Mouse (Mus musculus): ENCODE measurements at regions not wholly inside any gene's neighbourhood (a gene's known extent, or its start where the extent isn't known, plus 50 kb on each side); places are given as distances from the start of the nearest gene placed in this dataset.

DNA sequence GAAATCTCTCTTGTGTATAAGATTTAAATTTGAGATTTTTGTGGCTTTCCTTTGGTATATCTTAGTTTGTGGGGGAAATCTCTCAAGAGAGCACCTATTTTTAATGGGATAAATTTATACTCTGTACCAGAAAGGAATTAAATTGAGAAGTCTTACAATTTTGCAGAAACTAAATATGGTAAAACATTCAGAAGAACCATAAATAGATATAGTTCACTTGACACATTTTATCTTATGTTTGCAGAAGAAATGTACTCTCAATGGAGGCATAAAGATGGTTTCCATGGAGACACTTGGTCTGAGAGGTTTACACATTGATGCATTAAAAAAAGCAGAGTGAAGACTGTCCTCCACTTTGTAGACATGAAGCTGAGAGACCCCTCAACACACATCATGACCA lies 86.9 kb downstream of the Ndufa10 start:
- no peak for DNase-seq (ENCODE audit: low spot score)

DNA sequence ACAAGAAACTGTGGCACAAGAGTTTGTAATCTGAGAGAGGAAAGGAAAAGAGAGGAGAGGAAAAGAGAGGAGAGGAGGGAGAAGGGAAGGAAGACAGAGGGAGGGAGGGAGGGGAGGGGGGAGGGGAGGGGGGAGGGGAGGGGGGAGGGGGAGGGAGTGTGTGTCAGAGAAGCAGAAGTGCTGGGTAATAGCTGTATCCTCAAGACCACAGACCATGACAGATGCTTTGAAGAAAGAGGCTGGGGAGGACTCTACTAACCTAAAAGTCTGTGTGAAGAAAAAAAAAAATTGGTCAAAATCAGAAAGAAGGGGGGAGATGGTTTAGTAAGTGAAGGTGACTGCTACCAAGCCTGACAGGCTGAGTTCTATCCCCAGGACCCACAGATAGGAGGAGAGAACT lies 88.7 kb downstream of the Ndufa10 start:
- DNase-seq (ENCODE audit: low spot score): no peak

- no peak for DNase-seq (ENCODE audit: low spot score)
Observed at GRCm38 (mm10) chr1:92383749-92384148, 89.9 kb downstream of the Ndufa10 start.

DNA sequence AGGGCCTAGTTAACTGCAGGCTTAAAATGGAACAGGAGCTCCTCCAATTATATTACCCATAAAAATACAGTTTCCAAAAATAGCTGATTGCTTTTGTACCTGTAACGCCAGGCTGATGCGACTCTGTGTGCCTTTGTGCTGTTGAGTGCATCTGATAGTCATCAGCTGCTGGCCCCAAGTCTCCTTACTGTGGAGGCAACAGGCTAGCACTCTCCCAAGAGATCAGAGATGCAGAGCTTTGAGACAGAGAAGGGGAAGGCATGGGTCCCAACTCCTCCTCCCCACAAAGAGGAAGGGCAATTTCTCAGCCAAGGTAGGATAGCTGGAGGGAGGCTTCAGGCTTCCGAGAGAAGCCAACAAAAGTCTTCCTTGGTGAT lies 94.2 kb downstream of the Ndufa10 start:
- DNase-seq (ENCODE audit: low spot score): no peak

DNA sequence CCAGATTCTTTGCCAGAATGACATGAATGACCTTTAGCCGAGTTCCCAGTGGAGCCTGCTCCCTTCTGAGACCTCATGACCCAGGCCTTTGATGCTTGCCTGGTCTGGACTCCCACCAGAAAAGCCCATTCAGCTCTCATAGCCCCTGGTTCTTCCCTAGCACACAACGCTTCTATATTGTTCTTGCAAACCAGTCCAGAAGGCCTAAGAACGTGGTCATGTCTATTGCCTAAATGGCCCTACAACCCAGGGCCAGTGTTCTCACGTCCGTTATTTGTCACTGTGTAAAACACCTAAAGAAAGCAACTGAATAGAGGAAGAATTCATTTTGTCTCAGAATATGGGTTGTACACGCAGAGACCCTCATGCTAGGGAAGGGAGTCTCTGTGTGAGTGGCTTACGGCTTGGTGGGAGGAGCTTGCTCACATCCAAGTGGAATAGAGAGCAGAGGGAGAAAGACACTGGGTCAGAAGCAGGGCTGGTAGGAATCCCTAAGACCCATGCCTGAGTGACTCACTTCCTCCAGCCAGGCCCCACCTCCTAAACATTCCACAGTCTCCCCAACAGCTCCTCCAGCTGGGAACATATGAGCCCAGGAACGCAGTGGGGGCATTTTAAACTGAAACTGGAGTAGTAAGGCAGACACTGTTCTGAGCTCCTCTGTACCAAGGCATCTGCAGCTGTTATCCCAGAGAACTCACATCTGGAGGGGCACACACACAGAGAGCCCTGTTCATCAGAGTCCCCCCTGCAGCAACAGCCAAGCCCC lies 94.7 kb downstream of the Ndufa10 start:
- no peak for DNase-seq (ENCODE audit: low spot score)

- DNase-seq (ENCODE audit: low spot score): no peak
Observed at GRCm38 (mm10) chr1:92376456-92376855, 97.2 kb downstream of the Ndufa10 start.

GRCm38 (mm10) chr1:92372222-92372990 lies 101.3 kb downstream of the Ndufa10 start:
- no peak for DNase-seq (ENCODE audit: low spot score)

DNA sequence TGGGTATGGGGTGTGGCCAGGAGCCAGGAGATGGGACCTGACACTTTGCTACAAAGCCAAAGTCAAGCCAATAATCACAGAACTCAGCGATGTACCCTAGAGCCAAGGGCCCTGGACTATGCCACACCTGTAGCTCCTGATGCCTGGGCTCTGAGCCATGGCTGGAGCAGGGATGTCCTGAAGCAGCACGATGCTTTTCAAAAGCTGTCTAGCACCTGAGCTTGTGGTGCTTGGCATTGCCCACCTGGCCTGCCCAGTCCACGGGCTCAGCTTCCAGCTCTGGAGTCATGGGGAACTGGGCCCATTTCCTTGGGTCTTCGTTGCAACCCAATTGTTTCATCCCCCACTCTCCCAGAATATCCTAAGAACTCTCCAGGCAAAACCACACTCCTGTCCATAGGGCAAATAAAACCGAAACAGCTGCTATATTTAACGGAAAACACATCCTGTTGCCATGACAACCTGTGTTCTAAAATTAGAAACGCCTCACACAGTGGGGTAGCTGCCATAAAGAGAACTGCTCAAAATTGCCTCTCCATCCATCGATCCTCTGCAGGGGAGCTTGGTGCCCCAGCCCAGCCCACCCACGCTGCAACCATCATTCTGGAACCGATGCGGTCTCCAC lies 102.2 kb downstream of the Ndufa10 start:
- DNase-seq (ENCODE audit: low spot score): no peak

- DNase-seq (ENCODE audit: low spot score): no peak
Observed at GRCm38 (mm10) chr1:92370842-92371241, 102.8 kb downstream of the Ndufa10 start.

- DNase-seq (ENCODE audit: low spot score): no peak
Observed at GRCm38 (mm10) chr1:92369972-92370371, 103.7 kb downstream of the Ndufa10 start.

DNA sequence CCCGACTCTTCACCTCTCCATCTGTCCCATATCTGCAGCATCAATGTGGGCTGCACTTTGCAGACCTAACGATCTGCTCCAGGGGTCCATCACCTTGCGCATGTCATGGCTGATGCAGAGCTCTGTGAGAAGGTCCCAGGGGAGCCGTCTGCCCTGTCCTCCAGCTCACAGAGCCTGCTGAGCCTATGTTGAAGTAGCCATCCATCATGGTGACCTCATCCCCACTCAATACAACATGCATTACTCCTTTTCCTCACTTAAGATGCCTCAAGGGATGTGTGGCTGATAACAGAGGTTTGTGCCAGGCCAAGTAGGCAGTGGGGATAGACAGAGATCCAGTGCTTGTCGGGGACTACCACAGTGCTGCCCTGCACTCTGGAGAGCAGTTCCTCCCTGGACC lies 107.4 kb downstream of the Ndufa10 start:
- DNase-seq (ENCODE audit: low spot score): no peak

GRCm38 (mm10) chr1:92365366-92366075 lies 108.1 kb downstream of the Ndufa10 start:
- DNase-seq (ENCODE audit: low spot score): no peak

GRCm38 (mm10) chr1:92361677-92362076 lies 112.0 kb downstream of the Ndufa10 start:
- no peak for DNase-seq (ENCODE audit: low spot score)

DNA sequence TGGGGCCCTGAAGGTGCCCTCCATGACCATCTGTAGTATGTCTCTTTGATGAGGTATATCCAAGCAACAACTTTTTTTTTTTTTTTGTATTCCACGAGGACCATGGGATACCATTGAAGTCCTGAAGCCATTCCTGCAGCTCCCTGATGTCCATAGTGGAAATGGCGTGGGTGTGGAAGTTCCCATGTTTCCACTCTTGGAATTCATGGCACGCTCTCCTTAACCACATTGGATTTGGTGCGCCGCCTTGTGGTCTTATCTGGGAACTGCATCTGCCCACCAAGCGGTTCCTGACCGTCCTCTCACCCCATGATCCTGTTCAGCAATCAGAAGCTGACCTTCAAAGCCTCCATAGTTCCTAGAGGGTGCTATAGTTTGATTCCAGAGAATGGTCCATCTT lies 113.4 kb downstream of the Ndufa10 start:
- peak; percentile 23 for DNase-seq (ENCODE audit: low spot score)

GRCm38 (mm10) chr1:92359473-92359872 lies 114.2 kb downstream of the Ndufa10 start:
- DNase-seq (ENCODE audit: low spot score): no peak

GRCm38 (mm10) chr1:92358758-92359287 lies 114.8 kb downstream of the Ndufa10 start:
- no peak for DNase-seq (ENCODE audit: low spot score)

GRCm38 (mm10) chr1:92348353-92349005 lies 125.2 kb downstream of the Ndufa10 start:
- no peak for DNase-seq (ENCODE audit: low spot score)

DNA sequence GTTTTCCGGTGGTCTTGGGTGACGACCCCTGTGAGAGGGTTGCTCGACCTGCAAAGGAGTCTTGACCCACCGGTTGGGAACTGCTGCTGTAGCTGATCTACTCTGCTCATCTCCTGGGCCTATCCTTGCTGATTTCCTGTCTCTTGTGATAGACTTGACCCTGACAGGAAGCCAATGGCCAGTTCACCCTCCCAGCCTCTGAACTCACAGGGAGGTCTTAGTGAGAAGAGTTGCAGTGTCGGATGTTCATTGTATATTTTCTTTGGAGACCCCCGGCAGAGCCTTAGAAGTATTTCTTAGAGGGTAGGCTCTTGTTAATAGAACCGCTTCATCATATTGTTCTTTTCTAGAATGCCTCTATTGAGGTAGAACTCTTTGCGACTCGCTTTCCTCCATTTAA lies 126.0 kb downstream of the Ndufa10 start:
- no peak for DNase-seq (ENCODE audit: low spot score)

DNA sequence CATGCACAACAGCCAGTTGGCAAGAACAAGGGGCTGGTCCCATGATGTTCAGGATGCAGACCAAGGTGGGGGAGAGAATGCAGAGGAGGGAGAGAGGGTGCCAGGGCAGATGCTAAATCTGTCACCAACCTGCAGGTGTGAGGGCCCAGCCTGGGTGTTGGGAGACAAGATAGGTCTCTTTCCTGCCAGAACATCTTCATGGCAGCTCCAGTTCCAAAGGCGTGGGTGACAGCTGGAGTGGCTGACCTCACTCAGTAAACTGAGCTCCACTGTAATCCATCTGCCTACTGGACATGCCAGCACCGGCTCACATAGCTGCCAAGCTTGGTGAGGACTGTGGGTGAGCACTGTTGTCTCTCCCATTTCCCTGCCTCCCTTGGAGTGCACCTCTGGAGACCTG lies 129.9 kb downstream of the Ndufa10 start:
- DNase-seq (ENCODE audit: low spot score): no peak

GRCm38 (mm10) chr1:92343161-92343598 lies 130.5 kb downstream of the Ndufa10 start:
- no peak for DNase-seq (ENCODE audit: low spot score)

GRCm38 (mm10) chr1:92341846-92342540 lies 131.7 kb downstream of the Ndufa10 start:
- no peak for DNase-seq (ENCODE audit: low spot score)

All from c-Kit-positive CD71-positive TER-119-positive erythroid progenitor cells, embryonic 14.5 days (primary cell).